Mouse (Mus musculus): ENCODE measurements at regions not wholly inside any gene's neighbourhood (a gene's known extent, or its start where the extent isn't known, plus 50 kb on each side); places are given as distances from the start of the nearest gene placed in this dataset.

- Histone ChIP-seq H3K4me1 (replicated peaks; ENCODE audit: control insufficient read depth, insufficient read depth, low read length) (no peaks in the 10 kb centered on the region), H3K27me3 (ENCODE audit: control insufficient read depth, insufficient read depth, low read length) (no peaks in the 10 kb centered on the region), H3K9ac (ENCODE audit: low read length) (no peak overlapping the region), H3K4me3 (ENCODE audit: low read depth, low read length) (no peak overlapping the region), H3K27ac (ENCODE audit: low read depth, low read length) (no peak overlapping the region), H3K9me3 (ENCODE audit: control insufficient read depth, low read length) (no peaks in the 10 kb centered on the region), H3K4me2 (ENCODE audit: low read depth, low read length, severe bottlenecking) (no peak overlapping the region), H3K36me3 (ENCODE audit: control insufficient read depth, insufficient read depth, low read length) (no peaks in the 10 kb centered on the region)
- no peak for DNase-seq (ENCODE audit: low spot score)
- WGBS: 85% methylated on average over 1 of the region's 1 CpGs
- no peak for ATAC-seq (replicated peaks; ENCODE audit: low FRiP score)
Measured at GRCm38 (mm10) chr5:77805303-77805702, 397.5 kb upstream of the Igfbp7 start.

- DNase-seq (ENCODE audit: low spot score): no peak
- no peak overlapping the region for H3K9ac ChIP-seq (ENCODE audit: low read length)
- no peaks in the 10 kb centered on the region for H3K4me1 ChIP-seq (replicated peaks; ENCODE audit: control insufficient read depth, insufficient read depth, low read length)
- no peak overlapping the region for H3K27ac ChIP-seq (ENCODE audit: low read depth, low read length)
- H3K9me3 ChIP-seq (ENCODE audit: control insufficient read depth, low read length): no peaks in the 10 kb centered on the region
- H3K36me3 ChIP-seq (ENCODE audit: control insufficient read depth, insufficient read depth, low read length): no peaks in the 10 kb centered on the region
- no peak overlapping the region for H3K4me2 ChIP-seq (ENCODE audit: low read depth, low read length, severe bottlenecking)
- H3K27me3 ChIP-seq (ENCODE audit: control insufficient read depth, insufficient read depth, low read length): no peaks in the 10 kb centered on the region
- ATAC-seq (replicated peaks; ENCODE audit: low FRiP score): no peak
- 68% methylated on average over 9 of the region's 9 CpGs for WGBS
- no peak overlapping the region for H3K4me3 ChIP-seq (ENCODE audit: low read depth, low read length)
Measured at GRCm38 (mm10) chr5:77804113-77804512, 396.3 kb upstream of the Igfbp7 start.

GRCm38 (mm10) chr5:77803562-77803961 lies 395.7 kb upstream of the Igfbp7 start:
- no peaks in the 10 kb centered on the region for H3K4me1 ChIP-seq (replicated peaks; ENCODE audit: control insufficient read depth, insufficient read depth, low read length)
- H3K4me3 ChIP-seq (ENCODE audit: low read depth, low read length): no peak overlapping the region
- DNase-seq (ENCODE audit: low spot score) (peak; percentile 73), ATAC-seq (replicated peaks; ENCODE audit: low FRiP score) (no peak)
- H3K4me2 ChIP-seq (ENCODE audit: low read depth, low read length, severe bottlenecking): no peak overlapping the region
- whole genome bisulfite sequencing: 57% methylated on average over 6 of the region's 6 CpGs
- H3K27ac ChIP-seq (ENCODE audit: low read depth, low read length): no peak overlapping the region
- H3K9me3 ChIP-seq (ENCODE audit: control insufficient read depth, low read length): no peaks in the 10 kb centered on the region
- H3K36me3 ChIP-seq (ENCODE audit: control insufficient read depth, insufficient read depth, low read length): no peaks in the 10 kb centered on the region
- no peaks in the 10 kb centered on the region for H3K27me3 ChIP-seq (ENCODE audit: control insufficient read depth, insufficient read depth, low read length)
- no peak overlapping the region for H3K9ac ChIP-seq (ENCODE audit: low read length)

- Histone ChIP-seq H3K9ac (ENCODE audit: low read length) (no peak overlapping the region), H3K36me3 (ENCODE audit: control insufficient read depth, insufficient read depth, low read length) (no peaks in the 10 kb centered on the region), H3K4me1 (replicated peaks; ENCODE audit: control insufficient read depth, insufficient read depth, low read length) (no peaks in the 10 kb centered on the region), H3K4me2 (ENCODE audit: low read depth, low read length, severe bottlenecking) (no peak overlapping the region), H3K27ac (ENCODE audit: low read depth, low read length) (no peak overlapping the region), H3K4me3 (ENCODE audit: low read depth, low read length) (no peak overlapping the region), H3K9me3 (ENCODE audit: control insufficient read depth, low read length) (no peaks in the 10 kb centered on the region), H3K27me3 (ENCODE audit: control insufficient read depth, insufficient read depth, low read length) (no peaks in the 10 kb centered on the region)
- no peak for ATAC-seq (replicated peaks; ENCODE audit: low FRiP score)
- no peak for DNase-seq (ENCODE audit: low spot score)
- 83% methylated on average over 3 of the region's 3 CpGs for WGBS
Measured at GRCm38 (mm10) chr5:77796960-77797359, 389.1 kb upstream of the Igfbp7 start.

GRCm38 (mm10) chr5:77795766-77796165 lies 387.9 kb upstream of the Igfbp7 start:
- no peak for DNase-seq (ENCODE audit: low spot score)
- no peaks in the 10 kb centered on the region for H3K4me1 ChIP-seq (replicated peaks; ENCODE audit: control insufficient read depth, insufficient read depth, low read length)
- no peaks in the 10 kb centered on the region for H3K9me3 ChIP-seq (ENCODE audit: control insufficient read depth, low read length)
- H3K9ac ChIP-seq (ENCODE audit: low read length): no peak overlapping the region
- no peak overlapping the region for H3K4me2 ChIP-seq (ENCODE audit: low read depth, low read length, severe bottlenecking)
- WGBS: 83% methylated on average over 5 of the region's 5 CpGs
- no peaks in the 10 kb centered on the region for H3K27me3 ChIP-seq (ENCODE audit: control insufficient read depth, insufficient read depth, low read length)
- H3K4me3 ChIP-seq (ENCODE audit: low read depth, low read length): no peak overlapping the region
- H3K36me3 ChIP-seq (ENCODE audit: control insufficient read depth, insufficient read depth, low read length): no peaks in the 10 kb centered on the region
- no peak overlapping the region for H3K27ac ChIP-seq (ENCODE audit: low read depth, low read length)
- no peak for ATAC-seq (replicated peaks; ENCODE audit: low FRiP score)

- 71% methylated on average over 2 of the region's 2 CpGs for WGBS
- H3K9ac ChIP-seq (ENCODE audit: low read length): no peak overlapping the region
- ATAC-seq (replicated peaks; ENCODE audit: low FRiP score): no peak
- H3K27me3 ChIP-seq (ENCODE audit: control insufficient read depth, insufficient read depth, low read length): no peaks in the 10 kb centered on the region
- H3K36me3 ChIP-seq (ENCODE audit: control insufficient read depth, insufficient read depth, low read length): no peaks in the 10 kb centered on the region
- DNase-seq (ENCODE audit: low spot score): no peak
- H3K4me1 ChIP-seq (replicated peaks; ENCODE audit: control insufficient read depth, insufficient read depth, low read length): no peaks in the 10 kb centered on the region
- H3K9me3 ChIP-seq (ENCODE audit: control insufficient read depth, low read length): no peaks in the 10 kb centered on the region
- H3K4me3 ChIP-seq (ENCODE audit: low read depth, low read length): no peak overlapping the region
- no peak overlapping the region for H3K4me2 ChIP-seq (ENCODE audit: low read depth, low read length, severe bottlenecking)
- no peak overlapping the region for H3K27ac ChIP-seq (ENCODE audit: low read depth, low read length)
Measured at GRCm38 (mm10) chr5:77783953-77784352, 376.1 kb upstream of the Igfbp7 start.

- no peaks in the 10 kb centered on the region for H3K27me3 ChIP-seq (ENCODE audit: control insufficient read depth, insufficient read depth, low read length)
- H3K27ac ChIP-seq (ENCODE audit: low read depth, low read length): no peak overlapping the region
- ATAC-seq (replicated peaks; ENCODE audit: low FRiP score) (no peak), DNase-seq (ENCODE audit: low spot score) (no peak)
- 77% methylated on average over 6 of the region's 6 CpGs for WGBS
- H3K9me3 ChIP-seq (ENCODE audit: control insufficient read depth, low read length): no peaks in the 10 kb centered on the region
- no peak overlapping the region for H3K4me2 ChIP-seq (ENCODE audit: low read depth, low read length, severe bottlenecking)
- no peaks in the 10 kb centered on the region for H3K36me3 ChIP-seq (ENCODE audit: control insufficient read depth, insufficient read depth, low read length)
- no peak overlapping the region for H3K4me3 ChIP-seq (ENCODE audit: low read depth, low read length)
- H3K9ac ChIP-seq (ENCODE audit: low read length): no peak overlapping the region
- H3K4me1 ChIP-seq (replicated peaks; ENCODE audit: control insufficient read depth, insufficient read depth, low read length): no peaks in the 10 kb centered on the region
Measured at GRCm38 (mm10) chr5:77762426-77763042, 354.7 kb upstream of the Igfbp7 start.

- Histone ChIP-seq H3K4me3 (ENCODE audit: low read depth, low read length) (no peak overlapping the region), H3K4me2 (ENCODE audit: low read depth, low read length, severe bottlenecking) (no peak overlapping the region), H3K36me3 (ENCODE audit: control insufficient read depth, insufficient read depth, low read length) (no peaks in the 10 kb centered on the region), H3K9ac (ENCODE audit: low read length) (no peak overlapping the region), H3K9me3 (ENCODE audit: control insufficient read depth, low read length) (no peaks in the 10 kb centered on the region), H3K27ac (ENCODE audit: low read depth, low read length) (no peak overlapping the region), H3K4me1 (replicated peaks; ENCODE audit: control insufficient read depth, insufficient read depth, low read length) (no peaks in the 10 kb centered on the region), H3K27me3 (ENCODE audit: control insufficient read depth, insufficient read depth, low read length) (no peaks in the 10 kb centered on the region)
- WGBS: 83% methylated on average over 6 of the region's 6 CpGs
- ATAC-seq (replicated peaks; ENCODE audit: low FRiP score): no peak
- DNase-seq (ENCODE audit: low spot score): no peak
Measured at GRCm38 (mm10) chr5:77762013-77762412, 354.2 kb upstream of the Igfbp7 start.

- Histone ChIP-seq H3K9me3 (ENCODE audit: control insufficient read depth, low read length) (no peaks in the 10 kb centered on the region), H3K4me1 (replicated peaks; ENCODE audit: control insufficient read depth, insufficient read depth, low read length) (no peaks in the 10 kb centered on the region), H3K9ac (ENCODE audit: low read length) (no peak overlapping the region), H3K27ac (ENCODE audit: low read depth, low read length) (no peak overlapping the region), H3K4me3 (ENCODE audit: low read depth, low read length) (no peak overlapping the region), H3K27me3 (ENCODE audit: control insufficient read depth, insufficient read depth, low read length) (no peaks in the 10 kb centered on the region), H3K36me3 (ENCODE audit: control insufficient read depth, insufficient read depth, low read length) (no peaks in the 10 kb centered on the region), H3K4me2 (ENCODE audit: low read depth, low read length, severe bottlenecking) (no peak overlapping the region)
- DNase-seq (ENCODE audit: low spot score): no peak
- 84% methylated on average over 1 of the region's 1 CpGs for WGBS
- ATAC-seq (replicated peaks; ENCODE audit: low FRiP score): no peak
Measured at GRCm38 (mm10) chr5:77748933-77749332, 341.1 kb upstream of the Igfbp7 start.

Measured in forebrain, embryonic 11.5 days (tissue).